Mouse (Mus musculus) heart, embryonic 11.5 days (tissue): ENCODE data around the gene March6. TPM values are rescaled to one million over a fixed set of nuclear protein-coding genes. Genes with fewer than 3 reads are reported as not detected.

Experiments used
- ATAC-seq: fragments of 200-750 bp; cut with Nextera tagmentation; replicated peaks from 2 replicates; pipeline ENCODE4 v1.8.0; 2017; ENCODE audit warnings: moderate library complexity; ENCODE audit not compliant: insufficient number of reproducible peaks, low FRiP score, low TSS enrichment
- H3K27ac ChIP-seq: fragments of 300-500 bp; sonication (generic); 2 replicates; pipeline ENCODE4 v1.5.1; 2014; ENCODE audit warnings: mild to moderate bottlenecking, low read depth, low read length
- H3K27me3 ChIP-seq: fragments of 300-500 bp; sonication (generic); 2 replicates; pipeline ENCODE4 v1.6.1; 2014; ENCODE audit warnings: mild to moderate bottlenecking, low read length, mixed read lengths; ENCODE audit not compliant: control insufficient read depth, insufficient read depth
- H3K36me3 ChIP-seq: fragments of 300-500 bp; sonication (generic); 2 replicates; pipeline ENCODE4 v1.6.1; 2014; ENCODE audit warnings: mild to moderate bottlenecking, low read length, moderate library complexity, mixed read lengths; ENCODE audit not compliant: control insufficient read depth, insufficient read depth
- H3K4me1 ChIP-seq: fragments of 300-500 bp; sonication (generic); 2 replicates; pipeline ENCODE4 v1.6.1; 2014; ENCODE audit warnings: low read length; ENCODE audit not compliant: control insufficient read depth, insufficient read depth
- H3K4me2 ChIP-seq: fragments of 300-500 bp; sonication (generic); 2 replicates; pipeline ENCODE4 v1.6.1; 2014; ENCODE audit warnings: mild to moderate bottlenecking, moderate library complexity
- H3K4me3 ChIP-seq: fragments of 300-500 bp; sonication (generic); 2 replicates; pipeline ENCODE4 v1.5.1; 2014; ENCODE audit warnings: low read depth, low read length
- H3K9ac ChIP-seq: fragments of 300-500 bp; sonication (generic); 2 replicates; pipeline ENCODE4 v1.6.1; 2014; ENCODE audit warnings: mild to moderate bottlenecking, low read depth, low read length, moderate library complexity
- H3K9me3 ChIP-seq: fragments of 300-500 bp; sonication (generic); replicated peaks from 2 replicates; pipeline ENCODE4 v1.6.1; 2016; ENCODE audit warnings: low read length; ENCODE audit not compliant: control insufficient read depth
- WGBS: fragments of 180-500 bp; shearing (Covaris S2); extraction: QIAGEN DNeasy Blood & Tissue Kit; methylation state at CpG from one replicate; pipeline ENCODE4 v1.1.7; 2014; ENCODE audit not compliant: insufficient replicate concordance; 5-methylcytosine and 5-hydroxymethylcytosine counted together
- polyA plus RNA-seq: library from polyadenylated mRNA; unstranded; fragments of >200 nt; fragmentation: Nextera tagmentation; extraction: Ambion mirVana; gene quantifications from 2 replicates; pipeline ENCODE4 v1.2.1, GENCODE M21; 2014

Gene March6
- polyA plus RNA-seq, 1 experiment from 2014 or later = 31.1 TPM

DNA sequence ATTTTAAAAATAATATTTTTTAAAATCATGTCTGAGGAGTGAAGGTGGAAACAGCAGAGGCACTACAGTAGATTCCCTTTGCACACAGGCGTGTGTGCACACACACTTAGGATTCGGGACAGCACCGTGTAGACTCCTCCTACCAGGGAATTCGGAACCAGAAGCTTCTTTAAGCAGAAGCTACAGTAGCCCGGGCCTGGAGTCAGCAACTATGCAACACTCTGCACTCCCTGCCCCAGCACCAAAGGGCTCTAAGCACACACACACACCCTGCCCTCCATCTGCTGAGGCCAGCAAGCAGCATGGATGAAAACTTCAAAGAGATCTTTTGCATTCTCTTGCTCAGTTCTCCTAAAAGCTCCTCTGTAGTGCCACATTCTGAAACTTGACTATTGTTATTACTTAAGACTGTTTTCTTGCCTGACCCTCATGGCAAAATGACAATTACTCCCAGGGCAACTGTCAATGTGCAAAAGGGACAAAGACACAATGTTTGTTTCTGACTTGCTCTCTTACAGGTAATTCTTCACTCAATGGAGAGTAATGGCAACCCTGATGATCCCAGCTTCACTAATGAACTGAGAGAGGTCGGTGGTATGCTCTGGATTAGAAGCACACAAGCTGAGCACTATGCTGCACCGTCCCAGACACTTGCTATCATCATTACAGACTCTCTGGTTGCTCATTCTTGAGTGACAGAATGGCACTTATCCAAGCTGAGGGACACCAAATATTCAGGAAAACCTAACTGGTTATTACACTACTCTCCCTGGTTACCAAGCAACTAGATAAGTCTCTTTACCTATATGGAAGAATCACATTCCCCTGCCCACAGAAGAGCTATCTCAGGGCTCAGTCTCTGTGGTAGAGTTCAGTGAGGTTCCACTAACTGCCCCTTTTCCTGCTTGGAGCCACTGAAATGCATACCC lies 20.1 kb downstream of the March6 start:
- Histone ChIP-seq H3K4me3 (no peak overlapping the region), H3K9ac (0 out of 2 replicates have a peak overlapping the region, but pooled peaks have one; percentile 16), H3K9me3 (no peaks in the 10 kb centered on the region), H3K4me2 (no peak overlapping the region), H3K36me3 (no peaks in the 10 kb centered on the region), H3K27me3 (no peaks in the 10 kb centered on the region), H3K4me1 (peaks cover 15% of the 10 kb centered on the region), H3K27ac (0 out of 2 replicates have a peak overlapping the region, but pooled peaks have one; percentile 10)
- WGBS = 63% methylated on average over 7 of the region's 7 CpGs
- no peak for ATAC-seq

DNA sequence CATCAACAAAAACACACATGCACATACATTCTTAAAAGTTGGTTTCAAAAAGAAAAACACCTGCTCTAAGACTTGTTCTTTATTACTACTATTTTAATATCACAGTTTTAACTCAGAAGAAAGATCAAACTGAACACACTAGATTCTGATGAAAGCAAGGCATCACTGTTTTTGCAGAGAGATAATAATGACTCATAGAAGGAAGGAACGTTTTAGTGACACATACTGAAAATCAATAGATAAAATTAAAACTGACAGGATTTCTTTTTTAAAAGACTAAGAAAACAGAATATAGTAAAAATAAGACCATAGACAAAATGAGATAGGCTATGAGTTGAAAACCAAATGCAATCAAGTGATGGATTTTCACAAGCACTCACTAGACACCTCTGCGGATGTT lies 25.8 kb downstream of the March6 start:
- 69% methylated on average over 2 of the region's 2 CpGs for WGBS
- H3K9me3 ChIP-seq = no peaks in the 10 kb centered on the region
- no peak overlapping the region for H3K9ac ChIP-seq
- H3K27ac ChIP-seq = no peak overlapping the region
- peaks cover 9% of the 10 kb centered on the region for H3K36me3 ChIP-seq
- no peak for ATAC-seq
- H3K4me3 ChIP-seq = no peak overlapping the region
- no peaks in the 10 kb centered on the region for H3K27me3 ChIP-seq
- H3K4me2 ChIP-seq = no peak overlapping the region
- no peaks in the 10 kb centered on the region for H3K4me1 ChIP-seq

DNA sequence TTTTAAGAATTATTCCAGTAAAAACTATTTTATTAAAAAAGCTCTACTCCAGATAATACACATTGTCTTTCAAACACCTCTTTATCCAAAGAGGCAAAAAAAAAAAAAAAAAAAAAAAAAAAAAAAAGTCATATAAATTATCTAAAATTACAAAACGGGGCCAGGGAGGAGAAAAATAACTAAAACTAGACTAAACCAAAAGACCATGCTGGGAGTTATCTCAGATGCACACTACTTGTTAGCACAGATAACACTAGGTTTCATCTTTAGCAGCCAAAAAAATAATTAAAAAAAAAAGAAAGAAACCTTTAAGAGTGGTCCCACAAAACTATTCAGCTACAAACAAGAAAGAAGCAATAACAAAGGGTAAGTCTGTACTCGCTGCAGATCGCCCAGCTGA lies 27.4 kb downstream of the March6 start:
- no peak for ATAC-seq

GRCm38 (mm10) chr15:31502996-31503395 lies 27.9 kb downstream of the March6 start:
- WGBS = 89% methylated on average over 4 of the region's 4 CpGs
- peaks cover 9% of the 10 kb centered on the region for H3K36me3 ChIP-seq
- ATAC-seq = no peak

More for the DNA sequence above, 27.4 kb downstream of the March6 start:
- Histone ChIP-seq H3K27me3 (no peaks in the 10 kb centered on the region), H3K36me3 (peaks cover 9% of the 10 kb centered on the region), H3K4me3 (no peak overlapping the region), H3K27ac (no peak overlapping the region), H3K4me1 (no peaks in the 10 kb centered on the region), H3K9ac (no peak overlapping the region), H3K9me3 (no peaks in the 10 kb centered on the region), H3K4me2 (no peak overlapping the region)
- WGBS = 89% methylated on average over 3 of the region's 3 CpGs

DNA sequence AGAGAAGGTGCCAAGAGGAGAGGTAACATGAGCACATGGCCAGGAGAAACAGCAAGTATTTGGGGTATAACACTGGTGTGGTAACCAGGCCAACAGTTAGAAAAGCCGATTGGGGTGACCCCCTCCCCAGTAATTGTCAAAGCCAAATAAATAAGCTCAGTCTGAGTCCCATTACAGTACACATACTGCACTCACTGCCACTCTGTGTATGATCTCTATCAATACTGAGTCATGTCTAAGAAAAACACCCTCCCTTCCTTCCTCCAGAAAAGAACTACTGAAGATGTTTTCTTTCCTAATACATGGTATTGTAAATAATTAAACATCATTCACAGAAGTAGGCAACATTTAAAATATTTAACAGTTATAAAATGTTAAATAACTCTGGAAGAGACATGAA lies 28.5 kb downstream of the March6 start:
- Histone ChIP-seq H3K4me2 (no peak overlapping the region), H3K27me3 (no peaks in the 10 kb centered on the region), H3K4me1 (no peaks in the 10 kb centered on the region), H3K36me3 (peaks cover 15% of the 10 kb centered on the region), H3K4me3 (no peak overlapping the region), H3K9me3 (no peaks in the 10 kb centered on the region), H3K9ac (no peak overlapping the region), H3K27ac (no peak overlapping the region)
- ATAC-seq = no peak
- 75% methylated on average over 1 of the region's 1 CpGs for WGBS

More at GRCm38 (mm10) chr15:31502996-31503395, 27.9 kb downstream of the March6 start:
- Histone ChIP-seq H3K27me3 (no peaks in the 10 kb centered on the region), H3K4me1 (no peaks in the 10 kb centered on the region), H3K27ac (no peak overlapping the region), H3K9ac (no peak overlapping the region), H3K4me3 (no peak overlapping the region), H3K4me2 (no peak overlapping the region), H3K9me3 (no peaks in the 10 kb centered on the region)

DNA sequence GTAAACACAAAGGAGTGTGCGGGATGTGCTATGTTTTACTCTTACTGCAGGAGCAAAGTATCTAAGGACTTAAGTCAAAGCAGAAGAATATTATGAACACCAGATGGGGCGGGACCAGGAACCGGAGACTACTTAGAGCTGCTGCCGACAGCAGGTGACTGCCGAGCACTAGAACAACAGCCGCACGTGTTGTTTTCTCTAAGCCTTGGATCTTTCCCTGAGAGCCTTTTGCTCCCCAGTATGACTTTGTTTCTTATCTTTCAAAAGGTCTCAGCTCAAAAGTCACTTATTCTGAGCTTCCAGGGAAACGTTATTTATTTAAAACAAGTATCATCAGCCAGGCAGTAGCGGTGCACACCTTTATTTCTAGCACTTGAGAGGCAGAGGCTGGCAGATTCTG lies 36.0 kb downstream of the March6 start:
- no peaks in the 10 kb centered on the region for H3K4me1 ChIP-seq
- no peak overlapping the region for H3K4me3 ChIP-seq
- 90% methylated on average over 9 of the region's 9 CpGs for WGBS
- no peaks in the 10 kb centered on the region for H3K27me3 ChIP-seq
- H3K9me3 ChIP-seq = no peaks in the 10 kb centered on the region
- H3K36me3 ChIP-seq = peaks cover 26% of the 10 kb centered on the region
- H3K4me2 ChIP-seq = no peak overlapping the region
- H3K27ac ChIP-seq = no peak overlapping the region
- ATAC-seq = no peak
- no peak overlapping the region for H3K9ac ChIP-seq

- 76% methylated on average over 3 of the region's 3 CpGs for WGBS
These were observed 36.5 kb downstream of the March6 start for GRCm38 (mm10) chr15:31494310-31494709.

DNA sequence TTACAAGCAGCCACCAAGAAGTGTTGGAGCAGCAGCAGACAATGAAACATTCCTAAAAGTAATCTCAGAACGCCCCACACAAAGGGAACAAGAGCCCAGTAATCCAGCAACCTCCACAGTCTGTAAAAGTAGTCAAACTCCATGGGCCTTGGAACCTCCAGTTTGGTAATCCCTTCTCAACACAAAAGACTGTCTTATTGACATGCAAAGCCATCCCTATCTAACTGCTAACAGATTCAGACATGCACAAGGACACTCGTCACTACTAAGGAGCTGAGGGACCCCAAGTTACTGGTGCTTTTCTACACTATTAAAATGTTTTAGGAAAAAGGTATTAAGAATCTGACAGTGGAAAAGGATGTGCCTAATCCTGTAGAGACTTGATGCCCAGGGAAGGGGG lies 43.4 kb downstream of the March6 start:
- Histone ChIP-seq H3K27me3 (no peaks in the 10 kb centered on the region), H3K27ac (no peak overlapping the region), H3K36me3 (peaks cover 10% of the 10 kb centered on the region), H3K4me2 (no peak overlapping the region), H3K9ac (no peak overlapping the region), H3K9me3 (no peaks in the 10 kb centered on the region), H3K4me1 (no peaks in the 10 kb centered on the region), H3K4me3 (no peak overlapping the region)
- no peak for ATAC-seq
- 87% methylated on average over 2 of the region's 2 CpGs for WGBS

More at GRCm38 (mm10) chr15:31494310-31494709, 36.5 kb downstream of the March6 start:
- no peaks in the 10 kb centered on the region for H3K27me3 ChIP-seq
- no peaks in the 10 kb centered on the region for H3K9me3 ChIP-seq
- H3K4me2 ChIP-seq = no peak overlapping the region
- no peak overlapping the region for H3K9ac ChIP-seq
- ATAC-seq = no peak
- H3K4me1 ChIP-seq = no peaks in the 10 kb centered on the region
- peaks cover 30% of the 10 kb centered on the region for H3K36me3 ChIP-seq
- no peak overlapping the region for H3K27ac ChIP-seq
- H3K4me3 ChIP-seq = no peak overlapping the region
